Mouse (Mus musculus): Measurements from ENCODE around the gene Dicer1. TPM values are rescaled to one million over a fixed set of nuclear protein-coding genes. Genes with fewer than 3 reads are reported as not detected.

Dicer1 gene
- total and polyA plus RNA-seq, 2 experiments from 2014 or later: 28.7 to 38.7 TPM

DNA sequence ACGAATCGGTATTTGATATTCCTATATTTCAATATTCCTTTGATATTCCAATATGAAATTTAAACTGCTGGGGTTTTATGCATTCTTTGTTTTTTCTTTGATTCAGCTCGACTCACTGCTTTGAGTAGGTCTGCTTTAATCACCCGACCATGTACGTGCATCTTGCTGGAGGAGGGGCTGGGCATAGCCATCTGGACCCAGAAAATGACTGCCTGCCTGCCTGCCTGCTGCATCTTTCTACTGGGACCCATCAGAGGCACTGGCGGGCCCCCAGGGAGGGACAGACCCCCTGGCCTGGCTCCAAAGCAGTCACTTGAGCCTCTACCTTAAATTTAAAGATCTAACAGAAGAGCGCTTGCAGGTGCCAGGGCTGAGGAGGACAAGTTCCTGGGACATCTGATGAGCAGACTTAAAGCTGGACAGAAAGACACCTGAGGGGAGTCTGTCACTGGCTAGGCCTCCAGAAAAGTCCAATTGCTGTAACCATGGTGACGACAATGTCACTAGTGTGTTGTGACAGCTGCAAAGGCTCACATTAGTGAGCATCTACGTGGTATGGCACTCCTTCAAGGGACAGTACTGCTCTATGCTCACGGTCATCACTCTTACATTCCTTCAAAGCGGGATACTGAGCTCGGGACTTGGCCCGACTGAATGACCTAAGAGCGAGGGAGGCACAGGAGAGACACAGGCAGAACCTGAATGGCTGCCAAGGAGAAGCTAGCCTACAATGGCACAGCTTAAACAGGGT, 101.1 kb downstream of the Dicer1 start:
- no peak overlapping the region for H3K9ac ChIP-seq
- no peak overlapping the region for H3K4me3 ChIP-seq (ENCODE audit: low read depth, low read length)
- no peaks in the 10 kb centered on the region for H3K9me3 ChIP-seq (ENCODE audit: low read length)
- no peaks in the 10 kb centered on the region; the same call in 1 of the 2 replicates for H3K27me3 ChIP-seq (ENCODE audit: insufficient read depth, low read length)
- no peak for TF ChIP-seq CTCF (IDR thresholded peaks at IDR 0.05; ENCODE audit: low read depth)
- no peak overlapping the region for H3K4me2 ChIP-seq (ENCODE audit: low read depth)
- ATAC-seq (peak; percentile 68), DNase-seq (peak; percentile 22)
- H3K36me3 ChIP-seq (ENCODE audit: insufficient read depth): no peaks in the 10 kb centered on the region
- H3K27ac ChIP-seq (ENCODE audit: low read depth, low read length): no peak overlapping the region
- WGBS: 45% methylated on average over 14 of the region's 14 CpGs
- H3K4me1 ChIP-seq (ENCODE audit: insufficient read depth): peaks cover 7% of the 10 kb centered on the region; the same call in 1 of the 2 replicates

DNA sequence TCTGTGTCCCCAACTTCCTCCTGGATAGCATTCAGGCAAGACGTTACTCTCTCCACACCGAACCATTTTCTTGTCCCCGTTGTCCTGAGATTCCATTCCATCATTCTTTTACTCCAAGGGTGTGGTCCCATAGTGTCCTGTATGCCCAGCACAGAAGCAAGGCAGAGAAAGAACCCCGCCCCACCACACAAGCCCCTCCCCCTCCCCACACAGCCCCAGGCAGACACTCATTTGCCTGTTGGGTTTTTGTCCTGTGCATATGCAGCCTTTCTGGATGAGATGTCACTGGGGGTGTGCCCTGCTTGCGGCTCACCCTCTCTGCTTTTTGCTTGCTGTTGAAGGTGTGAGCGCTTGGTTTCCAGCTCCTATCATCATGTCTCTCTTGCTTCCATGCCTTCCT, 103.4 kb downstream of the Dicer1 start:
- Histone ChIP-seq H3K4me2 (ENCODE audit: low read depth) (no peak overlapping the region), H3K9ac (no peak overlapping the region), H3K4me3 (ENCODE audit: low read depth, low read length) (no peak overlapping the region), H3K4me1 (ENCODE audit: insufficient read depth) (peaks cover 7% of the 10 kb centered on the region; the same call in 1 of the 2 replicates), H3K27ac (ENCODE audit: low read depth, low read length) (no peak overlapping the region), H3K27me3 (ENCODE audit: insufficient read depth, low read length) (no peaks in the 10 kb centered on the region; the same call in 1 of the 2 replicates), H3K36me3 (ENCODE audit: insufficient read depth) (no peaks in the 10 kb centered on the region), H3K9me3 (ENCODE audit: low read length) (no peaks in the 10 kb centered on the region)
- WGBS: 91% methylated on average over 6 of the region's 6 CpGs
- DNase-seq (no peak), ATAC-seq (no peak)
- no peak for TF ChIP-seq CTCF (IDR thresholded peaks at IDR 0.05; ENCODE audit: low read depth)

DNA sequence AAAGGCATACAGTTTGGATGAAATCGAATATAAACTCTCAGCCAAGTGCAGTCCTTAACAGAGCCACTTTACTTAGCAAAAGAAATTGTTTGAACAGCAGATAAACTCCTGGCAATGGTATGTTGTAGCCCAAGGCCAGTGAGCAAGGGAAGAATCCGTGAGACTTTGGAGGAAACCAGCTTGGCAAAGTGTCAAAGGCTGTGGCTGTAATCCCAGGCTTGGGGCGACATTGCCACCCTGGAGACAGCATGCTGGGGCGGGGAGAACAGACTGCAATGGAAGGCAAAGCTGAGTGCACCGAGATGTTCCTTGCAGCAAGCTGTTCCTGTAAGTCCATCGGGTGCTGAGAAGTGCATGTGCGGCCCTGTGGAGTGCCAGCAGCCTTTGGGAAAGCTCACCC, 109.4 kb downstream of the Dicer1 start:
- no peak for TF ChIP-seq CTCF (IDR thresholded peaks at IDR 0.05; ENCODE audit: low read depth)
- no peaks in the 10 kb centered on the region for H3K4me1 ChIP-seq (ENCODE audit: insufficient read depth)
- DNase-seq: peak; percentile 71
- no peaks in the 10 kb centered on the region for H3K9me3 ChIP-seq (ENCODE audit: low read length)
- no peak overlapping the region for H3K4me3 ChIP-seq (ENCODE audit: low read depth, low read length)
- H3K27me3 ChIP-seq (ENCODE audit: insufficient read depth, low read length): 0 out of 2 replicates have a peak, but pooled peaks cover 3% of the 10 kb centered on the region
- H3K36me3 ChIP-seq (ENCODE audit: insufficient read depth): no peaks in the 10 kb centered on the region
- H3K4me2 ChIP-seq (ENCODE audit: low read depth): no peak overlapping the region
- ATAC-seq: peak; percentile 72
- 48% methylated on average over 7 of the region's 7 CpGs for WGBS
- no peak overlapping the region for H3K9ac ChIP-seq
- no peak overlapping the region for H3K27ac ChIP-seq (ENCODE audit: low read depth, low read length)

- H3K4me3 ChIP-seq (ENCODE audit: low read depth, low read length): no peak overlapping the region
- H3K27ac ChIP-seq (ENCODE audit: low read depth, low read length): no peak overlapping the region
- TF ChIP-seq CTCF (IDR thresholded peaks at IDR 0.05; ENCODE audit: low read depth): no peak
- no peaks in the 10 kb centered on the region for H3K9me3 ChIP-seq (ENCODE audit: low read length)
- WGBS: 81% methylated on average over 1 of the region's 1 CpGs
- no peak for ATAC-seq
- no peaks in the 10 kb centered on the region for H3K36me3 ChIP-seq (ENCODE audit: insufficient read depth)
- no peak overlapping the region for H3K9ac ChIP-seq
- H3K4me2 ChIP-seq (ENCODE audit: low read depth): no peak overlapping the region
- H3K4me1 ChIP-seq (ENCODE audit: insufficient read depth): no peaks in the 10 kb centered on the region
- DNase-seq: no peak
- H3K27me3 ChIP-seq (ENCODE audit: insufficient read depth, low read length): 0 out of 2 replicates have a peak, but pooled peaks cover 3% of the 10 kb centered on the region
These were observed 110.8 kb downstream of the Dicer1 start for GRCm38 (mm10) chr12:104640934-104641333.

DNA sequence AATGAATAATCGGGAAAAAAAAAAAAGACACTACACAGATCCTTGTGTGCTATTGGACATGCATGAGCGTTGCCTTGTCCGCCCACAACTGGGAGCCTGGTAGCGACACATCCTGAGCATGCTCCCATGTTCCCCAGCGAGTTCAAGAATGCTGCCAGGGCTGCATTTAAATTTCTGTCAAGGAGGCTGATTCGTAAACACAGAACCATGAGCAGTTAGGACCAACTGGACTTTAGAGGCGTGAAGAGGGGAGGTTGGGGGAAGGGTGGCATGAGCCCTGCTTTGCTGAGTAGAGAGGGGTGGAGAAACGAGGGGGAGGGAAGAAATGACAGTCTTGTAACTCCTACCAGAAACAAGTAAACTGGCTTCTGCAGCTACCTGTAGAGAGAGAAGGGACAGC, 113.6 kb downstream of the Dicer1 start:
- no peak overlapping the region for H3K4me3 ChIP-seq (ENCODE audit: low read depth, low read length)
- WGBS: 39% methylated on average over 8 of the region's 8 CpGs
- no peaks in the 10 kb centered on the region for H3K36me3 ChIP-seq (ENCODE audit: insufficient read depth)
- no peak for TF ChIP-seq CTCF (IDR thresholded peaks at IDR 0.05; ENCODE audit: low read depth)
- H3K4me1 ChIP-seq (ENCODE audit: insufficient read depth): no peaks in the 10 kb centered on the region
- no peak overlapping the region for H3K9ac ChIP-seq
- H3K9me3 ChIP-seq (ENCODE audit: low read length): no peaks in the 10 kb centered on the region
- no peak overlapping the region for H3K27ac ChIP-seq (ENCODE audit: low read depth, low read length)
- DNase-seq: no peak
- H3K27me3 ChIP-seq (ENCODE audit: insufficient read depth, low read length): 0 out of 2 replicates have a peak, but pooled peaks cover 3% of the 10 kb centered on the region
- H3K4me2 ChIP-seq (ENCODE audit: low read depth): peak overlapping the region; percentile 25
- ATAC-seq: no peak

Other genes with a start within 250 kb of the Dicer1 start
- gene Clmn, start 113.1 kb upstream of the Dicer1 start, total RNA-seq (2014; rRNA removed): 1.8 and 2.0 TPM in 2 replicates
- gene Clmn, start 113.1 kb upstream of the Dicer1 start, polyA plus RNA-seq (2015; fragmentation: Nextera tagmentation; extraction: Ambion mirVana): 1.2 and 1.8 TPM in 2 replicates

All from forebrain, postnatal 0 days (tissue).